Mouse (Mus musculus): ENCODE data around the gene Tacr1.
"Not testable (repeated sequence)": the region's sequence is repeated elsewhere in the genome, so short reads cannot be mapped to it uniquely, and the experiment has no call there.

The Tacr1 gene

GRCm38 (mm10) chr6:82401595-82402451 lies at the start of gene Tacr1:
Gene Tacr1, plus strand, starts transcription at chr6:82402334.
- DNase-seq (ENCODE audit: low read depth) = no peak

GRCm38 (mm10) chr6:82376144-82376543 lies 26.0 kb upstream of the Tacr1 start:
- DNase-seq (ENCODE audit: low read depth) = no peak

- no peak for DNase-seq (ENCODE audit: low read depth)
These were observed 18.6 kb upstream of the Tacr1 start for GRCm38 (mm10) chr6:82383556-82383955.

- DNase-seq (ENCODE audit: low read depth) = no peak
These were observed 664 bp downstream of the Tacr1 start for GRCm38 (mm10) chr6:82402501-82403495.

GRCm38 (mm10) chr6:82418367-82418766 lies 16.2 kb downstream of the Tacr1 start:
- DNase-seq (ENCODE audit: low read depth) = no peak

GRCm38 (mm10) chr6:82420222-82420621 lies 18.1 kb downstream of the Tacr1 start:
- DNase-seq (ENCODE audit: low read depth) = no peak

GRCm38 (mm10) chr6:82428890-82429289 lies 26.8 kb downstream of the Tacr1 start:
- DNase-seq (ENCODE audit: low read depth) = no peak

- no peak for DNase-seq (ENCODE audit: low read depth)
These were observed 27.6 kb downstream of the Tacr1 start for GRCm38 (mm10) chr6:82429766-82430165.

- DNase-seq (ENCODE audit: low read depth) = no peak
These were observed 35.0 kb downstream of the Tacr1 start for GRCm38 (mm10) chr6:82437174-82437573.

GRCm38 (mm10) chr6:82452206-82453095 lies 50.3 kb downstream of the Tacr1 start:
- DNase-seq (ENCODE audit: low read depth) = not testable (repeated sequence)

GRCm38 (mm10) chr6:82455245-82455644 lies 53.1 kb downstream of the Tacr1 start:
- no peak for DNase-seq (ENCODE audit: low read depth)

- DNase-seq (ENCODE audit: low read depth) = no peak
These were observed 55.1 kb downstream of the Tacr1 start for GRCm38 (mm10) chr6:82457163-82457763.

GRCm38 (mm10) chr6:82458762-82459389 lies 56.7 kb downstream of the Tacr1 start:
- DNase-seq (ENCODE audit: low read depth) = no peak

GRCm38 (mm10) chr6:82463171-82463570 lies 61.0 kb downstream of the Tacr1 start:
- peak; percentile 13 for DNase-seq (ENCODE audit: low read depth)

- DNase-seq (ENCODE audit: low read depth) = no peak
These were observed 72.3 kb downstream of the Tacr1 start for GRCm38 (mm10) chr6:82474477-82474876.

- no peak for DNase-seq (ENCODE audit: low read depth)
These were observed 81.7 kb downstream of the Tacr1 start for GRCm38 (mm10) chr6:82483842-82484241.

GRCm38 (mm10) chr6:82494481-82494880 lies 92.3 kb downstream of the Tacr1 start:
- DNase-seq (ENCODE audit: low read depth) = no peak

- no peak for DNase-seq (ENCODE audit: low read depth)
These were observed 108.8 kb downstream of the Tacr1 start for GRCm38 (mm10) chr6:82510843-82511416.

GRCm38 (mm10) chr6:82519626-82520025 lies 117.5 kb downstream of the Tacr1 start:
- DNase-seq (ENCODE audit: low read depth) = no peak

GRCm38 (mm10) chr6:82522567-82522966 lies 120.4 kb downstream of the Tacr1 start:
- no peak for DNase-seq (ENCODE audit: low read depth)
